Comparison of ENCODE assay signal across 8 mouse cellular contexts in the genomic region with DNA sequence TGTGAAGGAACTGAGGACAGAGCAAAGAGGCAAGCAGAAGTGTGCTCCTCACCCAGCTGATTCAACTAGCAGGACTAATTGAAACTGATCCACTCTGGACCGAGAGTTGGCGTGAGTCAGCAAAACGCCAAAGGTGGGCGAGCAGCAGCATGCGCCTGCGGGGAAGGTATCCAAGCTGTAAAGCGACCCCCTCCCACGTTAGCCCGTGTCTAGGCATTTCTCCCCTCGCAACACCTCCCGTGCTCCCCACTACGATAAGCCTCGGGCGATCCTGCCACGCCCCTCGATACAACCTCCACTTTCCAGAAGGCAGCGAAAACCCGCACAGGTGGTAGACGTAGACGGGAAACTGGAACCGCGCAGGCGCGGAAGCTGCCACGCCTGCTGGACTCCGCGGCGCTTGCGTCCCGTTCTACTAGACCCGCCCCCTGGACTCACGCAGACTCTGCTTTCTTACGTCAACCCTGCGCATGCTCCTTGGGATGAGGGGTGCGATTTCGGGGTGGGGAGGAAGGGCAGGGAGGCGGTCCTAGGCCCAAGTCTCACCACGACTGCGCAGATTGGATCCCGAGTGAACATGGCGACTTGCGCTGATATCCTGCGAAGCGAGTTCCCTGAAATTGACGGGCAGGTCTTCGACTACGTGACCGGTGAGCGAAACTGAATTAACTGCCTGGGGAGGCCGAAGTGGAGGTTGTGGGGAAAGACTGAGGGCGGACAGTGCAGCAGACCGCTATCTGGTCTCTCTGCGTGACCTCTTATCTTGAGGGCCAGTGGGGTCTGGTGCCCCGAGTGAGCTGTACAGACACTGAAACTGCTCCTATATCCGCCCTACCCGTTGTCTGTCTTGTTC. TPM values are rescaled to one million over a fixed set of nuclear protein-coding genes. Genes with fewer than 3 reads are reported as not detected.
DNase-seq lines count a peak whose midpoint lies in the region; ATAC-seq and TF ChIP-seq lines count a peak whose summit lies in the region.

A gene (plus strand): TSS at position 482 of the 853 bp plus-strand sequence.

- no peaks in the 10 kb centered on the region for H3K9me3 ChIP-seq in heart, embryonic 12.5 days (replicated peaks)
- H3K9me3 ChIP-seq in kidney, postnatal 0 days (replicated peaks; ENCODE audit: low read length): no peaks in the 10 kb centered on the region
- H3K9me3 ChIP-seq in liver, embryonic 11.5 days (ENCODE audit: control insufficient read depth, low read length): no peaks in the 10 kb centered on the region
- H3K9me3 ChIP-seq in stomach, embryonic 14.5 days (ENCODE audit: control insufficient read depth, low read depth, low read length): no peaks in the 10 kb centered on the region

- ATAC-seq in erythroid progenitor cell, adult 5-6 weeks (replicated peaks; ENCODE audit: low FRiP score, poor library complexity, severe bottlenecking): peak; percentile 97
- ATAC-seq in heart, embryonic 12.5 days (ENCODE audit: insufficient number of reproducible peaks, low FRiP score): peak; percentile 99
- ATAC-seq in kidney, postnatal 0 days (replicated peaks; ENCODE audit: low FRiP score, low read depth): peak; percentile 98
- peak; percentile 96 for ATAC-seq in liver, embryonic 11.5 days (replicated peaks; ENCODE audit: low FRiP score)
- ATAC-seq in stomach, embryonic 14.5 days (ENCODE audit: insufficient number of reproducible peaks, insufficient read depth, low FRiP score, low read depth): peak; percentile 99

- 1% methylated on average over 56 of the region's 56 CpGs for WGBS in heart, embryonic 12.5 days
- under 1% methylated on average over 56 of the region's 56 CpGs for WGBS in kidney, postnatal 0 days
- WGBS in liver, embryonic 11.5 days: under 1% methylated on average over 56 of the region's 56 CpGs
- under 1% methylated on average over 56 of the region's 56 CpGs for WGBS in stomach, embryonic 14.5 days

- H3K4me3 ChIP-seq in heart, embryonic 12.5 days: peak within 1 kb of the TSS; percentile 71
- peak within 1 kb of the TSS; percentile 91 for H3K4me3 ChIP-seq in kidney, postnatal 0 days (replicated peaks; ENCODE audit: low read depth, low read length)
- H3K4me3 ChIP-seq in liver, embryonic 11.5 days (ENCODE audit: low read depth, low read length): peak within 1 kb of the TSS; percentile 91
- peak within 1 kb of the TSS; percentile 94 for H3K4me3 ChIP-seq in stomach, embryonic 14.5 days (ENCODE audit: low read depth, low read length)

- peak within 1 kb of the TSS; percentile 83 for H3K27ac ChIP-seq in heart, embryonic 12.5 days (ENCODE audit: poor library complexity, severe bottlenecking)
- H3K27ac ChIP-seq in kidney, postnatal 0 days: peak within 1 kb of the TSS; percentile 47
- H3K27ac ChIP-seq in liver, embryonic 11.5 days (ENCODE audit: low read depth, low read length): peak within 1 kb of the TSS; percentile 76
- H3K27ac ChIP-seq in stomach, embryonic 14.5 days (ENCODE audit: low read length): peak within 1 kb of the TSS; percentile 44; the same call in 1 of the 2 replicates

- TF ChIP-seq CTCF in kidney, postnatal 0 days (IDR thresholded peaks at IDR 0.05; ENCODE audit: low read depth): no peak

- peaks cover 15% of the 10 kb centered on the region for H3K4me1 ChIP-seq in heart, embryonic 12.5 days (replicated peaks)
- H3K4me1 ChIP-seq in kidney, postnatal 0 days (replicated peaks; ENCODE audit: insufficient read depth, low read length): peaks cover 5% of the 10 kb centered on the region
- H3K4me1 ChIP-seq in liver, embryonic 11.5 days (replicated peaks; ENCODE audit: control insufficient read depth, insufficient read depth, low read length): peaks cover 12% of the 10 kb centered on the region
- peaks cover 12% of the 10 kb centered on the region for H3K4me1 ChIP-seq in stomach, embryonic 14.5 days (ENCODE audit: control insufficient read depth, insufficient read depth, low read length)

- no peaks in the 10 kb centered on the region for H3K27me3 ChIP-seq in heart, embryonic 12.5 days (replicated peaks)
- no peaks in the 10 kb centered on the region for H3K27me3 ChIP-seq in kidney, postnatal 0 days (ENCODE audit: insufficient read depth, low read length)
- H3K27me3 ChIP-seq in liver, embryonic 11.5 days (replicated peaks; ENCODE audit: control insufficient read depth, insufficient read depth, low read length): no peaks in the 10 kb centered on the region
- no peaks in the 10 kb centered on the region for H3K27me3 ChIP-seq in stomach, embryonic 14.5 days (ENCODE audit: control insufficient read depth, insufficient read depth, low read length)

- peak within 1 kb of the TSS; percentile 85 for H3K4me2 ChIP-seq in heart, embryonic 12.5 days
- H3K4me2 ChIP-seq in kidney, postnatal 0 days (ENCODE audit: low read length): peak within 1 kb of the TSS; percentile 91
- peak within 1 kb of the TSS; percentile 94 for H3K4me2 ChIP-seq in liver, embryonic 11.5 days
- peak within 1 kb of the TSS; percentile 94 for H3K4me2 ChIP-seq in stomach, embryonic 14.5 days (replicated peaks; ENCODE audit: low read depth, low read length)

- H3K9ac ChIP-seq in heart, embryonic 12.5 days: peak within 1 kb of the TSS; percentile 85
- H3K9ac ChIP-seq in kidney, postnatal 0 days (ENCODE audit: low read depth, low read length): peak within 1 kb of the TSS; percentile 84
- H3K9ac ChIP-seq in liver, embryonic 11.5 days (ENCODE audit: low read depth, low read length): peak within 1 kb of the TSS; percentile 83
- peak within 1 kb of the TSS; percentile 82 for H3K9ac ChIP-seq in stomach, embryonic 14.5 days (replicated peaks; ENCODE audit: low read depth, low read length)

- peaks cover 60% of the 10 kb centered on the region for H3K36me3 ChIP-seq in heart, embryonic 12.5 days
- peaks cover 33% of the 10 kb centered on the region for H3K36me3 ChIP-seq in kidney, postnatal 0 days (ENCODE audit: insufficient read depth, low read length)
- peaks cover 41% of the 10 kb centered on the region for H3K36me3 ChIP-seq in liver, embryonic 11.5 days (ENCODE audit: control insufficient read depth, insufficient read depth, low read length)
- H3K36me3 ChIP-seq in stomach, embryonic 14.5 days (ENCODE audit: control insufficient read depth, insufficient read depth, low read length): peaks cover 39% of the 10 kb centered on the region

- peak; percentile 99 for DNase-seq in CD4-positive helper T cell, adult 2 months (ENCODE audit: low read depth, low spot score)
- DNase-seq in brain, embryonic 18.5 days (ENCODE audit: low read depth, low spot score): peak; percentile 99
- DNase-seq in kidney, postnatal 0 days (ENCODE audit: low spot score): peak; percentile 100
- DNase-seq in liver, embryonic 11.5 days (ENCODE audit: low spot score): peak; percentile 91
- DNase-seq in naive thymus-derived CD4-positive, alpha-beta T cell, adult 2 months (ENCODE audit: low read depth): peak; percentile 100

RNA-seq across cellular contexts. Expression of the gene that starts here (rescaled TPM):
- 22.2 and 23.1 TPM in 2 replicates for total RNA-seq in erythroid progenitor cell, adult 5-6 weeks (2015; ENCODE audit: low replicate concordance)
- 32.1 and 40.5 TPM in 2 replicates for total RNA-seq in erythroid progenitor cell, adult 5-6 weeks (2017; ENCODE audit: low replicate concordance)
- 55.2 and 55.4 TPM in 2 replicates for polyA plus RNA-seq in heart, embryonic 12.5 days (2016; fragmentation: Nextera tagmentation; extraction: Ambion mirVana)
- polyA plus RNA-seq in kidney, postnatal 0 days (2015; fragmentation: Nextera tagmentation; extraction: Ambion mirVana): 51.6 and 53.6 TPM in 2 replicates
- polyA plus RNA-seq in liver, embryonic 11.5 days (2014; fragmentation: Nextera tagmentation; extraction: Ambion mirVana): 49.2 and 50.9 TPM in 2 replicates
- 53.0 and 53.5 TPM in 2 replicates for polyA plus RNA-seq in stomach, embryonic 14.5 days (2014; fragmentation: Nextera tagmentation; extraction: Ambion mirVana)

Comparison
In these comparisons a context has a peak if more than half of its experiments do, and no peak if none do; other contexts are left out.
1. Peak in every context shown above with its lines: DNase-seq, ATAC-seq, H3K4me3 ChIP-seq and H3K27ac ChIP-seq.